Mouse (Mus musculus) CH12.LX (cell line): ENCODE results near the gene Fcgbp. TPM values are rescaled to one million over a fixed set of nuclear protein-coding genes. Genes with fewer than 3 reads are reported as not detected.

Source experiments
- DNase-seq: peaks from one replicate; pipeline ENCODE4 v3.0.0-alpha.2; 2013; ENCODE audit errors: extremely low read depth
- H3K27ac ChIP-seq: 2 replicates; pipeline ENCODE4 v1.5.1; 2012; ENCODE audit warnings: low read depth, mild to moderate bottlenecking, control low read depth, moderate library complexity; ENCODE audit not compliant: insufficient read depth
- H3K27me3 ChIP-seq: replicated peaks from 2 replicates; pipeline ENCODE3; 2012; ENCODE audit warnings: inconsistent platforms
- H3K36me3 ChIP-seq, 2 experiments: replicated peaks in 1 of 2; 2 replicates each; pipeline versions ENCODE3 to v1.6.1; 2012; ENCODE audit warnings: inconsistent platforms in 1 of 2, low read length in 1 of 2, mild to moderate bottlenecking in 1 of 2, mixed read lengths in 1 of 2, moderate library complexity in 1 of 2; ENCODE audit not compliant: control insufficient read depth in 1 of 2, insufficient read depth in 1 of 2
- H3K4me1 ChIP-seq, 2 experiments: 2 replicates each; pipeline ENCODE4 v1.6.1; 2012; ENCODE audit warnings: inconsistent platforms in 1 of 2, moderate library complexity in 1 of 2; ENCODE audit not compliant: insufficient read depth in 2 of 2, control insufficient read depth in 1 of 2
- H3K4me2 ChIP-seq: 2 replicates; pipeline ENCODE4 v1.6.1; 2012; ENCODE audit warnings: low read depth, mild to moderate bottlenecking, control low read depth; ENCODE audit not compliant: poor library complexity, insufficient read depth, severe bottlenecking
- H3K4me3 ChIP-seq, 3 experiments: fragments of 150-350 bp in 1 of 3; sonication (generic) in 1 of 3; replicated peaks in 1 of 3; 2 replicates each; pipeline versions ENCODE3 to v1.5.1; 2011 to 2012; ENCODE audit warnings: low read depth in 2 of 3, low read length in 2 of 3, mild to moderate bottlenecking in 2 of 3, moderate library complexity in 2 of 3, control low read depth in 1 of 3, improper control_type of control experiment in 1 of 3, inconsistent platforms in 1 of 3, mixed read lengths in 1 of 3; ENCODE audit not compliant: poor library complexity in 1 of 3
- H3K79me2 ChIP-seq: replicated peaks from 2 replicates; pipeline ENCODE4 v1.6.1; 2012; ENCODE audit warnings: mild to moderate bottlenecking, moderate library complexity; ENCODE audit not compliant: control insufficient read depth, poor library complexity, insufficient read depth, severe bottlenecking; ENCODE audit errors: extremely low read depth
- H3K9ac ChIP-seq: 2 replicates; pipeline ENCODE4 v1.6.1; 2012; ENCODE audit warnings: low read depth, mild to moderate bottlenecking, control low read depth, moderate library complexity; ENCODE audit not compliant: insufficient read depth
- H3K9me3 ChIP-seq: replicated peaks from 2 replicates; pipeline ENCODE3; 2012; ENCODE audit warnings: low read length, inconsistent platforms, mixed read lengths
- BHLHE40 ChIP-seq: IDR thresholded peaks from 2 replicates; pipeline ENCODE4 v1.6.1; 2011; ENCODE audit warnings: mild to moderate bottlenecking, low read depth, low read length, improper control_type of control experiment
- CHD1 ChIP-seq: IDR thresholded peaks from 2 replicates; pipeline ENCODE4 v1.6.1; 2012; ENCODE audit warnings: low read depth, low read length, improper control_type of control experiment, inconsistent platforms
- CHD2 ChIP-seq: IDR thresholded peaks from 2 replicates; pipeline ENCODE4 v1.6.1; 2011; ENCODE audit warnings: low read length, improper control_type of control experiment
- CTCF ChIP-seq, 2 experiments: IDR thresholded peaks in 1 of 2; conservative IDR thresholded peaks in 1 of 2; 2 replicates each; pipeline ENCODE4 v1.5.1; 2011 to 2012; ENCODE audit warnings: low read depth in 2 of 2, low read length in 2 of 2, improper control_type of control experiment in 1 of 2, inconsistent platforms in 1 of 2, mild to moderate bottlenecking in 1 of 2, moderate library complexity in 1 of 2
- E2F4 ChIP-seq: IDR thresholded peaks from 2 replicates; pipeline ENCODE4 v1.6.1; 2011; ENCODE audit warnings: low read depth, low read length, improper control_type of control experiment; ENCODE audit not compliant: insufficient replicate concordance
- ELF1 ChIP-seq: IDR thresholded peaks from 2 replicates; pipeline ENCODE4 v1.6.1; 2014; ENCODE audit warnings: low read depth, mild to moderate bottlenecking, inconsistent platforms, low read length, improper control_type of control experiment
- EP300 ChIP-seq: IDR thresholded peaks from 2 replicates; pipeline ENCODE4 v1.6.1; 2011; ENCODE audit warnings: low read length, improper control_type of control experiment
- ETS1 ChIP-seq: conservative IDR thresholded peaks from 2 replicates; pipeline ENCODE4 v1.6.1; 2012; ENCODE audit warnings: low read depth, mild to moderate bottlenecking, inconsistent platforms, low read length, improper control_type of control experiment, moderate library complexity
- GABPA ChIP-seq: IDR thresholded peaks from 2 replicates; pipeline ENCODE4 v1.6.1; 2012; ENCODE audit warnings: low read depth, low read length, improper control_type of control experiment, inconsistent platforms; ENCODE audit not compliant: insufficient replicate concordance
- HCFC1 ChIP-seq: IDR thresholded peaks from 2 replicates; pipeline ENCODE4 v1.6.1; 2012; ENCODE audit warnings: low read depth, mild to moderate bottlenecking, inconsistent platforms, low read length, improper control_type of control experiment
- IRF4 ChIP-seq: IDR thresholded peaks from 2 replicates; pipeline ENCODE4 v1.6.1; 2014; ENCODE audit warnings: low read depth, mild to moderate bottlenecking, inconsistent platforms, low read length, improper control_type of control experiment
- JUN ChIP-seq: IDR thresholded peaks from 2 replicates; pipeline ENCODE4 v1.6.1; 2011; ENCODE audit warnings: low read depth, mild to moderate bottlenecking, low read length, improper control_type of control experiment, moderate library complexity; ENCODE audit not compliant: insufficient read depth
- JUND ChIP-seq: conservative IDR thresholded peaks from 2 replicates; pipeline ENCODE4 v1.6.1; 2011; ENCODE audit warnings: low read depth, low read length, improper control_type of control experiment
- KAT2A ChIP-seq: IDR thresholded peaks from 2 replicates; pipeline ENCODE4 v1.6.1; 2012; ENCODE audit warnings: low read length, improper control_type of control experiment, inconsistent platforms; ENCODE audit not compliant: insufficient replicate concordance
- MAFK ChIP-seq: IDR thresholded peaks from 2 replicates; pipeline ENCODE4 v1.6.1; 2011; ENCODE audit warnings: low read length, improper control_type of control experiment; ENCODE audit not compliant: insufficient replicate concordance
- MAX ChIP-seq: IDR thresholded peaks from 2 replicates; pipeline ENCODE4 v1.6.1; 2011; ENCODE audit warnings: low read length, improper control_type of control experiment
- MAZ ChIP-seq: IDR thresholded peaks from 2 replicates; pipeline ENCODE4 v1.6.1; 2012; ENCODE audit warnings: low read depth, mild to moderate bottlenecking, inconsistent platforms, low read length, improper control_type of control experiment, moderate library complexity
- MEF2A ChIP-seq: IDR thresholded peaks from 2 replicates; pipeline ENCODE4 v1.6.1; 2014; ENCODE audit warnings: low read depth, mild to moderate bottlenecking, inconsistent platforms, low read length, improper control_type of control experiment, borderline replicate concordance
- MXI1 ChIP-seq: IDR thresholded peaks from 2 replicates; pipeline ENCODE4 v1.6.1; 2011; ENCODE audit warnings: mild to moderate bottlenecking, low read depth, low read length, improper control_type of control experiment
- MYC ChIP-seq: IDR thresholded peaks from 2 replicates; pipeline ENCODE4 v1.6.1; 2011; ENCODE audit warnings: low read depth, mild to moderate bottlenecking, improper control_type of control experiment, low read length
- NELFE ChIP-seq: IDR thresholded peaks from 2 replicates; pipeline ENCODE4 v1.6.1; 2011; ENCODE audit warnings: low read depth, low read length, improper control_type of control experiment
- NRF1 ChIP-seq: IDR thresholded peaks from 2 replicates; pipeline ENCODE4 v1.6.1; 2014; ENCODE audit warnings: low read depth, mild to moderate bottlenecking, inconsistent platforms, low read length, improper control_type of control experiment, moderate library complexity
- PAX5 ChIP-seq: IDR thresholded peaks from 2 replicates; pipeline ENCODE4 v1.6.1; 2012; ENCODE audit warnings: low read length, inconsistent platforms, mixed read lengths
- POLR2A ChIP-seq: IDR thresholded peaks from 2 replicates; pipeline ENCODE4 v1.6.1; 2011; ENCODE audit warnings: low read depth, mild to moderate bottlenecking, improper control_type of control experiment, low read length
- POLR2AphosphoS2 ChIP-seq: IDR thresholded peaks from 2 replicates; pipeline ENCODE4 v1.6.1; 2011; ENCODE audit warnings: low read depth, low read length, improper control_type of control experiment
- RAD21 ChIP-seq: IDR thresholded peaks from 2 replicates; pipeline ENCODE4 v1.6.1; 2011; ENCODE audit warnings: low read depth, mild to moderate bottlenecking, low read length, improper control_type of control experiment, moderate library complexity
- RCOR1 ChIP-seq: conservative IDR thresholded peaks from 2 replicates; pipeline ENCODE4 v1.6.1; 2012; ENCODE audit warnings: low read depth, mild to moderate bottlenecking, inconsistent platforms, low read length, improper control_type of control experiment
- SIN3A ChIP-seq: IDR thresholded peaks from 2 replicates; pipeline ENCODE4 v1.6.1; 2012; ENCODE audit warnings: low read length, improper control_type of control experiment, inconsistent platforms
- SMC3 ChIP-seq: IDR thresholded peaks from 2 replicates; pipeline ENCODE4 v1.6.1; 2011; ENCODE audit warnings: low read depth, low read length, improper control_type of control experiment
- TBP ChIP-seq: conservative IDR thresholded peaks from 2 replicates; pipeline ENCODE4 v1.6.1; 2011; ENCODE audit warnings: low read depth, low read length, improper control_type of control experiment
- TCF12 ChIP-seq: IDR thresholded peaks from 2 replicates; pipeline ENCODE4 v1.6.1; 2014; ENCODE audit warnings: low read depth, mild to moderate bottlenecking, inconsistent platforms, low read length, improper control_type of control experiment
- UBTF ChIP-seq: IDR thresholded peaks from 2 replicates; pipeline ENCODE4 v1.6.1; 2012; ENCODE audit warnings: low read depth, mild to moderate bottlenecking, inconsistent platforms, low read length, improper control_type of control experiment, moderate library complexity
- USF1 ChIP-seq: IDR thresholded peaks from 2 replicates; pipeline ENCODE4 v1.6.1; 2014; ENCODE audit warnings: low read depth, mild to moderate bottlenecking, inconsistent platforms, low read length, improper control_type of control experiment
- ZC3H11A ChIP-seq: IDR thresholded peaks from 2 replicates; pipeline ENCODE4 v1.6.1; 2012; ENCODE audit warnings: low read depth, mild to moderate bottlenecking, inconsistent platforms, low read length, improper control_type of control experiment
- ZKSCAN1 ChIP-seq: IDR thresholded peaks from 2 replicates; pipeline ENCODE4 v1.6.1; 2012; ENCODE audit warnings: low read depth, inconsistent platforms, low read length, improper control_type of control experiment, borderline replicate concordance
- ZMIZ1 ChIP-seq: IDR thresholded peaks from 2 replicates; pipeline ENCODE4 v1.6.1; 2012; ENCODE audit warnings: low read depth, mild to moderate bottlenecking, inconsistent platforms, low read length, improper control_type of control experiment
- ZNF384 ChIP-seq: IDR thresholded peaks from 2 replicates; pipeline ENCODE4 v1.6.1; 2012; ENCODE audit warnings: low read depth, low read length, improper control_type of control experiment, inconsistent platforms
- dilution Hi-C: fragments of 300-500 bp; cut with MboI; formaldehyde crosslinking; loops from 2 replicates; pipeline ENCODE4 v1.14.3; 2020; ENCODE audit warnings: low sequenced_read_pairs; ENCODE audit not compliant: extremely low pct_unique_long_range_greater_than_20kb, extremely low pct_ligation_motif_present
- in situ Hi-C: fragments of 300-500 bp; cut with MboI; formaldehyde crosslinking; loops from 3 replicates; pipeline ENCODE4 v1.14.3; 2019; ENCODE audit warnings: low sequenced_read_pairs, low pct_ligation_motif_present, low pct_unique_long_range_greater_than_20kb, mixed read lengths
- polyA plus RNA-seq: library from polyadenylated mRNA; unstranded; fragments of >175 nt; gene quantifications from 2 replicates; pipeline ENCODE4 v1.2.1, GENCODE M21; 2012; ENCODE audit warnings: low read depth; ENCODE audit not compliant: insufficient read length
- total RNA-seq, 2 experiments: library from RNA; depleted of rRNA; stranded (reverse); fragments of 300-350 nt in 1 of 2; fragments of >200 nt in 1 of 2; gene quantifications; 2 replicates each; pipeline ENCODE4 v1.2.3; 2012 to 2014

The Fcgbp gene
- total and polyA plus RNA-seq, 3 experiments = not detected

- in situ Hi-C loops = loop anchor here (10.0 kb wide), 1 partner anchor 115 kb away; the partner anchor contains the start of gene Fbl
- TF ChIP-seq POLR2AphosphoS2 (peak; percentile 81; the same call in 1 of the 2 replicates), UBTF (no peak), MAX (no peak), SMC3 (peak; percentile 48), BHLHE40 (no peak), EP300 (no peak), ELF1 (peak; percentile 93), NELFE (peak; percentile 90), MAZ (no peak), JUND (no peak), SIN3A (peak; percentile 95), ZKSCAN1 (no peak), RCOR1 (no peak), ZNF384 (no peak; the same call in 1 of the 2 replicates), CHD1 (no peak), ZC3H11A (no peak), GABPA (peak; percentile 63; the same call in 1 of the 2 replicates), IRF4 (no peak; the same call in 1 of the 2 replicates), PAX5 (no peak), MYC (0 out of 2 replicates have a peak, but pooled peaks have one; percentile 23), NRF1 (peak; percentile 99), CTCF (conservative IDR thresholded peaks at IDR 0.05 in 1 of 2, IDR thresholded peaks at IDR 0.05 in 1 of 2; ENCODE audit: low read depth in 2 of 2, low read length in 2 of 2) (peak; percentile 18 to 94; a peak in 2 of 4 replicates), KAT2A (peak; percentile 98), MEF2A (no peak), CHD2 (peak; percentile 23; the same call in 1 of the 2 replicates), POLR2A (peak; percentile 88), HCFC1 (peak; percentile 100), MXI1 (peak; percentile 64), ZMIZ1 (no peak), ETS1 (no peak), USF1 (no peak), TCF12 (peak; percentile 43; the same call in 1 of the 2 replicates), E2F4 (peak; percentile 99), JUN (no peak), TBP (0 out of 2 replicates have a peak, but pooled peaks have one; percentile 19), RAD21 (peak; percentile 78), MAFK (no peak; the same call in 1 of the 2 replicates)
- Histone ChIP-seq H3K27ac (no peak within 1 kb of the TSS), H3K27me3 (peaks cover 18% of the 10 kb centered on the region), H3K79me2 (peaks cover 26% of the 10 kb centered on the region), H3K36me3 (peaks cover 39 to 41% of the 10 kb centered on the region in 2 experiments), H3K4me1 (peaks cover 7 to 16% of the 10 kb centered on the region in 2 experiments), H3K9ac (peak within 1 kb of the TSS; percentile 96), H3K4me3 (peak within 1 kb of the TSS; percentile 86 to 98 (median 87)), H3K9me3 (no peaks in the 10 kb centered on the region), H3K4me2 (peak within 1 kb of the TSS; percentile 83)
- peak; percentile 98 for DNase-seq
- dilution Hi-C loops = no loop called here
Observed at GRCm38 (mm10) chr7:28049476-28050409, 21.3 kb upstream of the Fcgbp start, which contains the start of gene Psmc4. Psmc4 (minus strand) TSS chr7:28050101.
